Mouse (Mus musculus) left cerebral cortex, adult 9 months (tissue): ENCODE measurements around the gene Gm10665.
"Not testable (repeated sequence)": the region's sequence is repeated elsewhere in the genome, so short reads cannot be mapped to it uniquely, and the experiment has no call there.

Experiments used
- DNase-seq, 2 experiments: peaks; one replicate each; pipeline ENCODE4 v3.0.0; 2022; ENCODE audit warnings: low spot score in 2 of 2

The Gm10665 gene

GRCm38 (mm10) chr7:22463975-22464374 lies at the start of gene Gm10665:
Gene Gm10665, minus strand, starts transcription at chr7:22464075.
- not testable (repeated sequence) for DNase-seq

- not testable (repeated sequence) for DNase-seq
Measured at GRCm38 (mm10) chr7:22499578-22499977, 35.7 kb upstream of the Gm10665 start, which contains the start of gene Vmn1r151. Gene Vmn1r151, minus strand, starts transcription at chr7:22499678.

- DNase-seq = not testable (repeated sequence)
Measured at GRCm38 (mm10) chr7:22438129-22438528, 25.7 kb downstream of the Gm10665 start, which contains the start of gene Vmn1r149. Gene Vmn1r149, minus strand, starts transcription at chr7:22438229.

GRCm38 (mm10) chr7:22413283-22413682 lies 50.6 kb downstream of the Gm10665 start, which contains the start of gene Vmn1r148:
Gene Vmn1r148, plus strand, starts transcription at chr7:22413583.
- DNase-seq = not testable (repeated sequence)
